Mouse (Mus musculus): ENCODE results near the gene Inpp4a.

- TF ChIP-seq CTCF (IDR thresholded peaks at IDR 0.05; ENCODE audit: low read depth, low read length): no peak
- no peak for TF ChIP-seq POLR2A (IDR thresholded peaks at IDR 0.05; ENCODE audit: extremely low read depth, insufficient read depth, low read length)
Measured at GRCm38 (mm10) chr1:37302801-37303200, 3.1 kb downstream of the Inpp4a start.
